ENCODE assay signal across 10 mouse cellular contexts in the genomic region with DNA sequence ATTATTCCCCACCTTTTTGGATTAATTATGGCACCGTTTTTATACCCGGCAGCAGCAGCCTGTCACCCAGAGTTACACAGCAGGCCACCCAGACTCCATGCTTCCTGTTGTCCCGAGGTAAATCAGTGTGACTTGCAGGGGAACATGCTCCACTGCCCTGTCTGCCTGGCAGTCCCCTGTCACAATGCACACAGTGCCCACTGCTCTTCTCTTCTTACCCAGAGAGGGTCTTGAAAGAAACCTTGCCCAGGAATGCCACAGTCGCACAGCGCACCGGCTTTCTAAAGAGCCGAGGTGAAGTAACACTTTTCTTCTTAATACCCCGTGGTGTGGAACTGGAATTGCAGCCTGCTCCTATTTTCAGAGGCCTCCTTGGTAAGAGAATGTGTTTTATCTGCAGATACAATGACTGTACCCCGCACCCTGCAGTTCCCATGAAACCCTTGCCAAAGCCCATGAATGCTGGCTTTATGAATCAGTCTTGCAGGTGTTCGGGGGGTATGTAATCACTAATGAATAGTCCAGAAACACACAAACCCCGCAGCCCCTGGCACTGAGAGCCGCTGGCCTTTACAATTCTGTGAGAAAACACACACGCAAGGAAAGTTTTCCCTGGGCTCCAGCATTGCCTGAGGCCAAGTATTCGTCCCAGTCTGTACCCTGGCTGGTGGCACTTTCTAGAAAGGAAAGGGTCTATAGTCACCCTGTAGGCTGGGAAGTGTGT.
A peak's percentile ranks its signal among the peaks of the same experiment; 100 is the strongest.
DNase-seq lines count a peak whose midpoint lies in the region; ATAC-seq and TF ChIP-seq lines count a peak whose summit lies in the region.
"Had no signal": no experiment of that assay in that cellular context is flagged by ENCODE, and none has a peak within 500 bp of the region (broad histone marks: within the 10 kb centered on the region; RNA-seq: fewer than 3 reads in every experiment).

No protein-coding gene starts in this region.

- H3K4me3 ChIP-seq in forebrain, embryonic 12.5 days (replicated peaks), result no peak overlapping the region
- no peak overlapping the region for H3K4me3 ChIP-seq in limb, embryonic 14.5 days (replicated peaks; ENCODE audit: low read length)
- H3K4me3 ChIP-seq in lung, adult 2 months (replicated peaks; ENCODE audit: extremely low read depth, low read depth, low read length), result no peak overlapping the region

- no peaks in the 10 kb centered on the region for H3K36me3 ChIP-seq in forebrain, embryonic 12.5 days (replicated peaks)
- no peaks in the 10 kb centered on the region for H3K36me3 ChIP-seq in limb, embryonic 14.5 days (ENCODE audit: control insufficient read depth, insufficient read depth, low read length)

- no peaks in the 10 kb centered on the region for H3K27me3 ChIP-seq in forebrain, embryonic 12.5 days
- H3K27me3 ChIP-seq in limb, embryonic 14.5 days (ENCODE audit: control insufficient read depth, insufficient read depth, low read length), result no peaks in the 10 kb centered on the region

- ATAC-seq in forebrain, embryonic 12.5 days (ENCODE audit: low FRiP score), result peak; percentile 86
- ATAC-seq in limb, embryonic 14.5 days (ENCODE audit: low FRiP score, low read depth), result peak; percentile 54

- H3K27ac ChIP-seq in forebrain, embryonic 12.5 days, result peak overlapping the region; percentile 91
- H3K27ac ChIP-seq in limb, embryonic 14.5 days (replicated peaks; ENCODE audit: low read depth, low read length), result peak overlapping the region; percentile 84

- H3K9me3 ChIP-seq in forebrain, embryonic 12.5 days, result no peaks in the 10 kb centered on the region; the same call in 1 of the 2 replicates
- no peaks in the 10 kb centered on the region for H3K9me3 ChIP-seq in limb, embryonic 14.5 days (ENCODE audit: control insufficient read depth, low read length)

- H3K4me1 ChIP-seq in forebrain, embryonic 12.5 days, result peaks cover 43% of the 10 kb centered on the region
- H3K4me1 ChIP-seq in limb, embryonic 14.5 days (ENCODE audit: control insufficient read depth, insufficient read depth, low read length), result peaks cover 23% of the 10 kb centered on the region
- no peaks in the 10 kb centered on the region for H3K4me1 ChIP-seq in lung, adult 2 months (ENCODE audit: control insufficient read depth, insufficient read depth, low read length)

- WGBS in forebrain, embryonic 12.5 days, result 14% methylated on average over 14 of the region's 14 CpGs
- WGBS in limb, embryonic 14.5 days, result 25% methylated on average over 14 of the region's 14 CpGs
- WGBS in lung, adult 2 months, result 72% methylated on average over 14 of the region's 14 CpGs

- H3K9ac ChIP-seq in forebrain, embryonic 12.5 days, result peak overlapping the region; percentile 49; the same call in 1 of the 2 replicates
- H3K9ac ChIP-seq in limb, embryonic 14.5 days (ENCODE audit: low read depth, low read length, severe bottlenecking), result peak overlapping the region; percentile 44; the same call in 1 of the 2 replicates

- H3K4me2 ChIP-seq in forebrain, embryonic 12.5 days, result peak overlapping the region; percentile 25
- H3K4me2 ChIP-seq in limb, embryonic 14.5 days (replicated peaks; ENCODE audit: low read depth, low read length, severe bottlenecking), result peak overlapping the region; percentile 34

- TF ChIP-seq CTCF in lung, adult 2 months (IDR thresholded peaks at IDR 0.05; ENCODE audit: insufficient read depth, low read length), result no peak

- DNase-seq in right cerebral cortex, adult 18-20 months, result peak; percentile 17
- no peak for DNase-seq in right cerebral cortex, postnatal 25 days
- no peak for DNase-seq in limb, embryonic 14.5 days (ENCODE audit: low spot score)
- no peak for DNase-seq in gastrocnemius, postnatal 25 days
- DNase-seq in frontal cortex, postnatal 14 days (ENCODE audit: low spot score in 2 of 2), result no peak
- DNase-seq in lung, adult 2 months, result no peak
- DNase-seq: heart, postnatal 10 days; lung, postnatal 10 days; thymus, postnatal 14 days had no signal

- TF ChIP-seq POLR2A in limb, embryonic 14.5 days (IDR thresholded peaks at IDR 0.05; ENCODE audit: borderline replicate concordance, extremely low read depth, insufficient read depth, insufficient read length), result no peak
- no peak for TF ChIP-seq POLR2A in lung, adult 2 months (IDR thresholded peaks at IDR 0.05; ENCODE audit: borderline replicate concordance, extremely low read depth, low read depth, low read length)
